Mouse (Mus musculus) embryonic fibroblast, embryonic 13.5 days (primary cell): Measurements from ENCODE around the gene Rpl28.

ENCODE experiments used
- CTCF ChIP-seq: IDR thresholded peaks from 2 replicates; pipeline ENCODE4 v1.5.1; 2011; ENCODE audit warnings: mild to moderate bottlenecking, control low read depth, low read length, moderate library complexity, borderline replicate concordance; ENCODE audit not compliant: insufficient read depth
- POLR2A ChIP-seq: IDR thresholded peaks from 2 replicates; pipeline ENCODE4 v1.6.1; 2011; ENCODE audit warnings: low read depth, mild to moderate bottlenecking, control low read depth, low read length, moderate library complexity

- TF ChIP-seq CTCF (no peak), POLR2A (no peak)
Observed at GRCm38 (mm10) chr7:4802247-4802646, 9.6 kb downstream of the Rpl28 start.
